Mouse (Mus musculus) small intestine, adult 2 months (tissue): ENCODE results near the gene Lnx1. TPM values are rescaled to one million over a fixed set of nuclear protein-coding genes. Genes with fewer than 3 reads are reported as not detected.

Experiments used
- H3K27ac ChIP-seq: fragments of 200-500 bp; 2 replicates; pipeline ENCODE4 v1.5.1; 2012; ENCODE audit warnings: low read depth, low read length, control low read depth, inconsistent platforms; ENCODE audit not compliant: insufficient read depth
- H3K27me3 ChIP-seq: fragments of 200-500 bp; 2 replicates; pipeline ENCODE4 v1.6.1; 2012; ENCODE audit warnings: mild to moderate bottlenecking, moderate library complexity, low read length, inconsistent platforms; ENCODE audit not compliant: control insufficient read depth, insufficient read depth
- H3K36me3 ChIP-seq: fragments of 200-500 bp; 2 replicates; pipeline ENCODE4 v1.6.1; 2012; ENCODE audit warnings: mild to moderate bottlenecking, low read length, control low read depth, inconsistent platforms; ENCODE audit not compliant: control insufficient read depth, insufficient read depth
- H3K4me1 ChIP-seq: fragments of 200-500 bp; 2 replicates; pipeline ENCODE4 v1.6.1; 2012; ENCODE audit warnings: low read length, inconsistent platforms, mixed read lengths; ENCODE audit not compliant: control insufficient read depth, insufficient read depth, insufficient read length
- H3K4me3 ChIP-seq: fragments of 200-500 bp; 2 replicates; pipeline ENCODE4 v1.5.1; 2012; ENCODE audit warnings: low read depth, mild to moderate bottlenecking, control low read depth, inconsistent platforms, low read length, moderate library complexity
- CTCF ChIP-seq: fragments of 200-500 bp; IDR thresholded peaks from 2 replicates; pipeline ENCODE4 v1.5.1; 2012; ENCODE audit warnings: low read depth, mild to moderate bottlenecking, control low read depth, inconsistent platforms, low read length, moderate library complexity, mixed read lengths; ENCODE audit not compliant: insufficient replicate concordance, insufficient read length; ENCODE audit errors: extremely low read depth
- POLR2A ChIP-seq: fragments of 200-500 bp; IDR thresholded peaks from 2 replicates; pipeline ENCODE4 v1.6.1; 2012; ENCODE audit warnings: low read depth, mild to moderate bottlenecking, control low read depth, inconsistent platforms, low read length, moderate library complexity
- WGBS: fragments of 180-500 bp; shearing (Covaris S2); methylation state at CpG from one replicate; pipeline ENCODE4 v1.1.7; 2018; 5-methylcytosine and 5-hydroxymethylcytosine counted together
- polyA plus RNA-seq: library from polyadenylated mRNA; depleted of rRNA; stranded (reverse); fragments of >200 nt; gene quantifications from 2 replicates; pipeline ENCODE4 v1.2.3, GENCODE M21; 2012

Lnx1 gene
- polyA plus RNA-seq, 1 experiment: 21.1 TPM

DNA sequence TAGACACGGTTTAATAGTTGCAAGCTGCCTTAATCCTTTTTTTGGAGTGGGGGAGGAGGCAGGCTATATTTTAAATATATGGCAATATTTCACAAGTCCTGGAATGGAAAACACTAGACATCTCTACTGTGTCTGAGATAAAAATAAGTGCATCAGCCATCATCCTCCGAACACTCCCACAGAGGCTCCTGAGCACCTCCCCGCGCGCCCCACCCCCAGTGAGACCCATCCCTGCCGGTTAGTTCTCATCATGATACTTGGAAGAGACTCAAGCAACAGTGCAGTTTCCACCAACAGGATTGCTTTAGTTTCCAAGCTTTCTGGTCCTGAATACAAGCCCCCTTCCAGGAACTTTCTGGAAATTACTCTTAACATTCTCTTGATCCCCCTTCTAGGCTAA lies 63.2 kb downstream of the Lnx1 start:
- no peaks in the 10 kb centered on the region for H3K4me1 ChIP-seq
- TF ChIP-seq POLR2A (no peak), CTCF (no peak)
- no peak overlapping the region for H3K27ac ChIP-seq
- WGBS: 93% methylated on average over 6 of the region's 6 CpGs
- no peak overlapping the region for H3K4me3 ChIP-seq
- H3K27me3 ChIP-seq: no peaks in the 10 kb centered on the region
- H3K36me3 ChIP-seq: peaks cover 1% of the 10 kb centered on the region; the same call in 1 of the 2 replicates

DNA sequence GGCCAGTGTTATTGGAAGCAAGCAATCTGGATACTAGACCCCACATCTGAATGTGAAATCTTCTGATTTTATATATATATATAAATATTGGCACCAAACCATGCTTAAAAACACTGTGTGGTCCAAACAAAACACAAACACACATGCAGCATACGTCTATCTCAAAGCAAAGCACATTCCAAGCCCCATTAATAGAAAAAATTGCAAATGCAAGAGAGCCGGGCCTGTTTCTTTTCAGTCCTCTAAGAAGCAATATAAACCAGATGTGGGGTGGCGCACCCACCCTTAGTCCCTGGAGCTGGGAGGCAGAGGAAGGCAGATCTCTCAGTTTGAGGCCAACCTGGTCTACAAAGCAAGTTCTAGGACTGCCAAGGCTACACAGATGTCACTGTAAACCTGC lies 68.3 kb downstream of the Lnx1 start:
- Histone ChIP-seq H3K27ac (no peak overlapping the region), H3K4me3 (no peak overlapping the region), H3K27me3 (no peaks in the 10 kb centered on the region), H3K36me3 (peaks cover 1% of the 10 kb centered on the region; the same call in 1 of the 2 replicates), H3K4me1 (no peaks in the 10 kb centered on the region)
- WGBS: 85% methylated on average over 3 of the region's 3 CpGs
- TF ChIP-seq CTCF (no peak), POLR2A (no peak)

DNA sequence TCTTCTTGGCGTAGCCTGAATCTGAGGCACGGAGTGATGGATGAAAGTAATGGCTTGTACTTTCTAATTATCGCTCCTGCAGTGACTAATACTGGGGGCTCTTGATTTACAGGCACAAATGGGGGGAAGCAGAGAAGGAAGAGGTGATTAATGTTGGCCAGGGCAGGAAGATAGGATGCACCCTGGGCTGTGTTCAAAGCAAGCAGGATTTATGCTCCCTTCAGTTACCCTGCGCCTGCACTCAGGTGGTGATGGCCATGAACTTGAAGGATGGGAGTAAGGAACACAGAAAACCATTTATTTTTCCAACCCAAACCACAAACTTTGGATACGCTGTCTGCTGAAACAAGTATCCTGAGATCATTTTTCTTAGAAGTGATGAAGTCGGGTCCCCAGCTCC lies 69.3 kb downstream of the Lnx1 start:
- H3K27me3 ChIP-seq: no peaks in the 10 kb centered on the region
- 86% methylated on average over 6 of the region's 6 CpGs for WGBS
- no peaks in the 10 kb centered on the region for H3K4me1 ChIP-seq
- H3K27ac ChIP-seq: no peak overlapping the region
- peaks cover 1% of the 10 kb centered on the region; the same call in 1 of the 2 replicates for H3K36me3 ChIP-seq
- H3K4me3 ChIP-seq: no peak overlapping the region
- TF ChIP-seq CTCF (no peak), POLR2A (no peak)

DNA sequence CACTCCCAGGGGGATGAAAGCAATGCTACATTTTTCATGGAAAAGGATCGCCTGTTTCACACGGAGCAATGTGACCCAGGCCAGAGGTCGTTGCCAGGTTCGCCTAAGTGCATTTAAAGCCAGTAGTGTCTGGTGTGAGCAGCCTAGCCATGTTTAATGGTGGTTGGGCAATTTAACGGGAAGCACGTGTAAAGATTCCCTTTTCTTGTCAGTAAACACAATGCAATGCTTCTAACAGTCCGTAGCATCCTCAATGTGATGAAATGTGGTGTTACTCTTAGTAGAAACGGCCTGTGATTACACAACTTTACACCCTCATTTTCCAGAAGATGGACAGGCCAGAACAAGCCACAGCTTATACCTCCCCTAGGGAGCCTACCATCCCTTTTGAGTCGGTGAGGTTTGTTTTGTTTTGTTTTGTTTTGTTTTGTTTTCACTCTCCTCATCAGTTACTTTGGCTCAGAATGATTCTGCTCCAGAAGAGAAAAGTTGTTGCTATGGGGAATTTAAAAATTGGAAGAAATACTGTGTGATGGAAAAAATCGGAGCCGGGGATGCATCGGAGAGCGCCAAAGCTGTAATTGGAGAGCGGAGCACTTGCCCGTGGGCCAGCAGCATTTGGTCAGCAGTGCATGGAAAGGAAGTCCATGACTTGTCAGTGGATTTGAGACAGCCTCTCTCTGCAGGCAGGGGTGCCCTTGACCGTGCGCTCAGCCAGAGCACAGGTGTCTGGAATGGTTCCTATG lies 70.2 kb downstream of the Lnx1 start:
- TF ChIP-seq CTCF: no peak
- no peak for TF ChIP-seq POLR2A
- no peaks in the 10 kb centered on the region for H3K27me3 ChIP-seq
- H3K4me3 ChIP-seq: no peak overlapping the region
- no peaks in the 10 kb centered on the region for H3K4me1 ChIP-seq
- H3K27ac ChIP-seq: no peak overlapping the region
- WGBS: 75% methylated on average over 17 of the region's 17 CpGs
- peaks cover 4% of the 10 kb centered on the region for H3K36me3 ChIP-seq

DNA sequence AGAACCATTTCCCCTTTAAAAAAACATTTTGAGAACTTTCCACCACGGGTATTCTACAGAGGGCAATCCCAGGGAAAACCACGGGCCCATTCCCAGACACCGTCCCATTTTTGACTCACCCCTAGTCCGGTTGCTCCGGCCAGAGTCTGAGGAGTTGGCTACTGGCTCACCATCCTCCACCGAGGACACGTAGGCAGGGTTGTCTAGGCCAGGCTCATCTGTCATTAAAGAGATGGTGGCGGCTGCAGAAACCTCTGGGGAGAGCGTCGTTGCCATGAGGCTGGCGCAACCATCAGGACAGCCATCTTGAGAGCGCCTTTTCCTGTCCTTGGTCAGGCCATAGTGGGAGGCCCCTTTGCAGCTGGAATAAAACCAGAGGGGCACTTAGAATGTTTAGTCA lies 74.7 kb downstream of the Lnx1 start:
- Histone ChIP-seq H3K27ac (no peak overlapping the region), H3K4me3 (no peak overlapping the region), H3K4me1 (peaks cover 6% of the 10 kb centered on the region; the same call in 1 of the 2 replicates), H3K36me3 (peaks cover 24% of the 10 kb centered on the region), H3K27me3 (no peaks in the 10 kb centered on the region)
- no peak for TF ChIP-seq CTCF
- no peak for TF ChIP-seq POLR2A
- 87% methylated on average over 12 of the region's 12 CpGs for WGBS

DNA sequence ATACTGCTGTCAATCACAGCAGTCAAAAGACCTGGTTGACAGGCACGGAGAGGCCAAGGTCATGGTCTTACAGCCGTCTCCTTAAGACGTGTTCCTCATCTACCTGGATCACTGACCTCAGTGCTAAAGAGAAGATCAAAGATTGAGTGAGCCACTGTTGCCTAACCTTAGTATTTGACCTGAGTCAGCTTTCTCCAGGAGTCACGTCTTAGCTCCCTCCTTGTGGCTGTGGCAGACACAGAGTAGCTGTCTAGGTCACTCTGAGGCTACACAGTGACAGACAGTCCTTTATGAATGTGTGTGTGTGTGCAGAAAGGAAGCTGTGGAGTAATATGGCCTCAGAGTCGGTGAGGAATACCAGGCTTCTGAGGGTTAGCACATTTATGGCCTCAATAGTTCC lies 78.3 kb downstream of the Lnx1 start:
- Histone ChIP-seq H3K27ac (peak overlapping the region; percentile 74), H3K4me1 (peaks cover 6% of the 10 kb centered on the region; the same call in 1 of the 2 replicates), H3K27me3 (no peaks in the 10 kb centered on the region), H3K4me3 (no peak overlapping the region), H3K36me3 (peaks cover 36% of the 10 kb centered on the region)
- 50% methylated on average over 5 of the region's 5 CpGs for WGBS
- TF ChIP-seq POLR2A (no peak), CTCF (no peak)

DNA sequence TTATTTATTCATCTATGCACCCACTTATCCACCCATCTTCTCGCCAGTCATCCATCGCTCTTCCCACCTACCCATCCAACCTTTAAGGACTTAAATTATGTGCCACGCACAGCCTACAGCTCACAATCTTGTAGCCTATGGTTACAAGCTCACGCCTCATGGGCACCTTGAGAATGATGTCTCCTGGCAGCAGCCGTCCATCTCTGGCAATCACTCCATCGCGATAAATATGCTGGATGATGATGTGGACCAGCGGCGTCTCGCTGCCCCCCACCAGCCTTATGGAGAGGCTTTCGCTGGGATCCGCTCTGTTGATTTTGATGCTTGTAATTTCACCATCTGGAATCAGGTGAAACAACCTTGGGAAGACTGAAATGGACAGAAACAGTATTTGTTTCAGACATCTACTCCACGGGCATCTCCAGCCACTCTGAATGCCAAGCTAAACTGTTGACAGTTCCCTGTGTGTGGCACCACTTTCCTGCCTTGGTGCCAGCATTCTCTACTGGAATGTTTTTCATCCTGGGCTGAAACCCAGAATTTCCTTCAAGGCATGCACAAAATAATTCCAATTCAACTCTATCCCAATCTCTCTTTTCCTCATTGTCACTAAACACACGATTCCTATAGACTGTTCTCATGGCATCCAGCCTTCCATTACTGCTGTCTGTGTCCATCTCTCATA lies 79.3 kb downstream of the Lnx1 start:
- Histone ChIP-seq H3K4me3 (no peak overlapping the region), H3K36me3 (peaks cover 36% of the 10 kb centered on the region), H3K27me3 (no peaks in the 10 kb centered on the region), H3K4me1 (peaks cover 6% of the 10 kb centered on the region; the same call in 1 of the 2 replicates), H3K27ac (peak overlapping the region; percentile 74; the same call in 1 of the 2 replicates)
- 95% methylated on average over 14 of the region's 14 CpGs for WGBS
- TF ChIP-seq CTCF (no peak), POLR2A (no peak)
